Mouse (Mus musculus) neutrophil, adult 5-6 weeks (primary cell): ENCODE data around the gene Bloc1s2. TPM values are rescaled to one million over a fixed set of nuclear protein-coding genes. Genes with fewer than 3 reads are reported as not detected.

ENCODE experiments used
- total RNA-seq: library from RNA; stranded (forward); fragments of 200-1000 nt; gene quantifications from 2 replicates; pipeline ENCODE4 v1.2.3, GENCODE M21; 2017

Gene Bloc1s2
- total RNA-seq, 1 experiment from 2014 or later: 160 TPM

Other genes with a start within 250 kb of the Bloc1s2 start
- 26.2 and 29.7 TPM in 2 replicates for gene Dnmbp, start 206.3 kb downstream of the Bloc1s2 start, total RNA-seq
- not detected in 2 replicates for gene Cpn1, start 159.9 kb downstream of the Bloc1s2 start, total RNA-seq
- not detected in 2 replicates for gene Cyp2c23, start 117.2 kb downstream of the Bloc1s2 start, total RNA-seq
- 15.1 and 18.3 TPM in 2 replicates for gene Erlin1, start 76.7 kb downstream of the Bloc1s2 start, total RNA-seq
- 132 and 136 TPM in 2 replicates for gene Chuk, start 39.0 kb downstream of the Bloc1s2 start, total RNA-seq
- 16.0 and 20.7 TPM in 2 replicates for gene Cwf19l1, start 10.6 kb downstream of the Bloc1s2 start, total RNA-seq
- not detected in 2 replicates for gene Pkd2l1, start 46.0 kb upstream of the Bloc1s2 start, total RNA-seq
- gene Scd3, start 56.8 kb upstream of the Bloc1s2 start, total RNA-seq: not detected in 2 replicates
- 21.4 and 24.1 TPM in 2 replicates for gene Scd2, start 147.2 kb upstream of the Bloc1s2 start, total RNA-seq
- gene Scd4, start 186.6 kb upstream of the Bloc1s2 start, total RNA-seq: 0.12 and 1.0 TPM in 2 replicates